Mouse (Mus musculus) heart, postnatal 0 days (tissue): Measurements from ENCODE around the gene Igsf21. TPM values are rescaled to one million over a fixed set of nuclear protein-coding genes. Genes with fewer than 3 reads are reported as not detected.

Source experiments
- ATAC-seq: fragments of 200-750 bp; cut with Nextera tagmentation; 2 replicates; pipeline ENCODE4 v1.8.0; 2017; ENCODE audit warnings: low read depth, moderate number of reproducible peaks, moderate library complexity; ENCODE audit not compliant: insufficient read depth
- DNase-seq: peaks from one replicate; pipeline ENCODE4 v3.0.0-alpha.2; 2016; ENCODE audit warnings: low spot score
- H3K27ac ChIP-seq: fragments of 300-500 bp; sonication (generic); 2 replicates; pipeline ENCODE4 v1.5.1; 2014; ENCODE audit warnings: low read depth, mild to moderate bottlenecking
- H3K27me3 ChIP-seq: fragments of 300-500 bp; sonication (generic); 2 replicates; pipeline ENCODE4 v1.6.1; 2014; ENCODE audit warnings: low read length, mixed read lengths; ENCODE audit not compliant: control insufficient read depth, insufficient read depth
- H3K36me3 ChIP-seq: fragments of 300-500 bp; sonication (generic); replicated peaks from 2 replicates; pipeline ENCODE4 v1.6.1; 2014; ENCODE audit warnings: low read length, mixed read lengths; ENCODE audit not compliant: control insufficient read depth, insufficient read depth
- H3K4me1 ChIP-seq: fragments of 300-500 bp; sonication (generic); 2 replicates; pipeline ENCODE4 v1.6.1; 2014; ENCODE audit warnings: antibody characterized with exemption; ENCODE audit not compliant: control insufficient read depth, insufficient read depth
- H3K4me2 ChIP-seq: fragments of 300-500 bp; sonication (generic); 2 replicates; pipeline ENCODE4 v1.6.1; 2014; ENCODE audit warnings: low read depth, mild to moderate bottlenecking, low read length, moderate library complexity
- H3K4me3 ChIP-seq: fragments of 300-500 bp; sonication (generic); 2 replicates; pipeline ENCODE4 v1.5.1; 2014; ENCODE audit warnings: low read depth, low read length
- H3K9ac ChIP-seq: fragments of 300-500 bp; sonication (generic); replicated peaks from 2 replicates; pipeline ENCODE4 v1.6.1; 2014; ENCODE audit warnings: low read depth, low read length, mixed read lengths
- H3K9me3 ChIP-seq: fragments of 300-500 bp; sonication (generic); replicated peaks from 2 replicates; pipeline ENCODE4 v1.6.1; 2016; ENCODE audit warnings: low read length; ENCODE audit not compliant: control insufficient read depth
- CTCF ChIP-seq: IDR thresholded peaks from 2 replicates; pipeline ENCODE4 v1.5.1; 2016; ENCODE audit warnings: antibody characterized with exemption, control low read depth, low read depth
- EP300 ChIP-seq: IDR thresholded peaks from 2 replicates; pipeline ENCODE4 v1.6.1; 2016; ENCODE audit warnings: antibody characterized with exemption, low read depth
- WGBS: fragments of 180-500 bp; shearing (Covaris S2); extraction: QIAGEN DNeasy Blood & Tissue Kit; methylation state at CpG from one replicate; pipeline ENCODE4 v1.1.7; 2014; 5-methylcytosine and 5-hydroxymethylcytosine counted together
- polyA plus RNA-seq: library from polyadenylated mRNA; unstranded; fragments of >200 nt; fragmentation: Nextera tagmentation; extraction: Ambion mirVana; gene quantifications from 2 replicates; pipeline ENCODE4 v1.2.1, GENCODE M21; 2015
- total RNA-seq: library from RNA; depleted of rRNA; stranded (reverse); fragments of >200 nt; gene quantifications from 2 replicates; pipeline ENCODE4 v1.2.3, GENCODE M21; 2014; ENCODE audit warnings: low replicate concordance

Gene Igsf21
- total and polyA plus RNA-seq, 2 experiments from 2014 or later: 0.05 TPM; not detected in 1

DNA sequence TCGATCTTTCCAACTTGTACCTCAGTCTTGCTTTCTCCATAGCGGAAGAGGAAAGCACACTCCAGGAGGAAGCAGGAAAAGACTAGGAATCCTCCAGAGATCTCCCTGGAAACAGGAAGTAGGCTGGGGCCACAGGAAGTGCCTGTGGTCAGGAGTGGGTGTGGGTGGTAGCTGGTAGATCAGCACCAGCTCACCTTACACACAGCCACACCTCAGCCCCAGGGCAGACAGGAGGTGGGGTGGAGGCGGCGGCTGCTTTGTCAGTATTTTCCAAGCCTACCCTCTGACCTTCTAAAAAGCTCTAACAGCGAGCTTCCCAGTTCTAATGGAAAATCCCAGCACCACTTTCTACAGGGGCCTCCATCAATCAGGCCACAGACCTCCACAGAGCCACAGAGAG is 107.7 kb downstream of the Igsf21 start:
- TF ChIP-seq EP300: no peak
- TF ChIP-seq CTCF: no peak
- Histone ChIP-seq H3K9me3 (peaks cover 5% of the 10 kb centered on the region; the same call in 1 of the 2 replicates), H3K27ac (no peak overlapping the region), H3K27me3 (no peaks in the 10 kb centered on the region), H3K36me3 (no peaks in the 10 kb centered on the region), H3K4me3 (no peak overlapping the region), H3K9ac (no peak overlapping the region), H3K4me1 (no peaks in the 10 kb centered on the region), H3K4me2 (no peak overlapping the region)
- ATAC-seq (no peak), DNase-seq (no peak)
- 61% methylated on average over 5 of the region's 5 CpGs for WGBS

DNA sequence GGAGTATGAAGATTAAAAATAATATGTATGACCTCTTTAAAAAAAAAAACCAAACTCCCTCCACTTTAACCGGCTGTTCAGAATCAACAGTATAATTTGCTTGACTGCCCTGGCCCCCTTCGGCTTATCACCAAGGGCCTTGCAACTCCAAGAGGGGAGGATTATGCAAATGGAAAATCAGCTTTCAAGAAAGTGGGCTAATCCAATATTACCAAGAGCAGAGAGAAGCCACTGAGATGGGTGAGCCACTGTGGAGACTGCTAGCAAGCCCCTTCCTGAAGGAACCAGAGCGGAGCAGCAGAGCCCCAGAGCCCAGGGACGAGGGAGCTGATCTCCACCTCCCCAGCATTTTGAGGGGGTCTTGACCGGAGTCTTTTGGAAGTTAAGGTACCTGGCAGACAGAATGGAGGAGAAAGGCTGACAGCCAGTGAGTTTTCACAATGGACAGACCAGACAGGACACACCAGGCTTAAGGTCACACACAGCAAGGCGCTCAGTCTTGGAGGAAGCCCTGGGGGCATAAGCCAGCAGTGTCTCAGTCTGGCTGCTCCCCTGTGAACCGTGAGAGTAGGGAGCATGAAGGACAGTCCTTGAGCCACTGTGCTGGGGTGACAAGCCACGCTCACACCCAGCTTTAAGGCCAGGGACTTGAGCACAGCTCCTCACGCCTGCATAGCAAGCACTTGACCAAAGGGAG is 114.8 kb downstream of the Igsf21 start:
- Histone ChIP-seq H3K27me3 (peaks cover 14% of the 10 kb centered on the region; the same call in 1 of the 2 replicates), H3K4me3 (no peak overlapping the region), H3K4me2 (no peak overlapping the region), H3K9me3 (peaks cover 5% of the 10 kb centered on the region; the same call in 1 of the 2 replicates), H3K27ac (no peak overlapping the region), H3K9ac (no peak overlapping the region), H3K36me3 (no peaks in the 10 kb centered on the region), H3K4me1 (no peaks in the 10 kb centered on the region)
- DNase-seq (no peak), ATAC-seq (no peak)
- WGBS: 18% methylated on average over 9 of the region's 9 CpGs
- TF ChIP-seq CTCF (no peak), EP300 (no peak)

DNA sequence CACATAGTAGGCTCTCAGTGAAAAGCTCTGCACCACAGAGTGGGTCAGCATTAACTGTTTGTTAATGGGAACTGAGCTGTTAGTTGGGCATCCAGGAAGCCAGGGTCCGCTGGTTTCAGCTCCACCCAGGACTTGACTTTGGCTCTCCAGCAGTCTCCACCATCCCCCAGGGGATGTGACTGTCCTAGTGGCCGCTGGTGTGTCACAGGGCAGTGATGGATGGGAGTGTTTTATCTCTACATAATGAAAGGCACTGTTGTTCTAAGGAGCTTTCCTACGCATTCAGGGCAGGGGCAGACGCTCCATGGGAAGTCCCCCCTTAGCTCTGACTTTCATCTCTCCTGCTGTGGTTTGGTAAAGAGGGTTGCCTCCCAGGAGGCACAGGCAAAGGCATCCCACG is 115.4 kb downstream of the Igsf21 start:
- Histone ChIP-seq H3K9ac (no peak overlapping the region), H3K4me2 (no peak overlapping the region), H3K27me3 (peaks cover 14% of the 10 kb centered on the region; the same call in 1 of the 2 replicates), H3K27ac (no peak overlapping the region), H3K9me3 (peaks cover 4% of the 10 kb centered on the region; the same call in 1 of the 2 replicates), H3K36me3 (no peaks in the 10 kb centered on the region), H3K4me3 (no peak overlapping the region), H3K4me1 (no peaks in the 10 kb centered on the region)
- TF ChIP-seq EP300: no peak
- no peak for TF ChIP-seq CTCF
- ATAC-seq (no peak), DNase-seq (no peak)
- WGBS: 7% methylated on average over 5 of the region's 5 CpGs

DNA sequence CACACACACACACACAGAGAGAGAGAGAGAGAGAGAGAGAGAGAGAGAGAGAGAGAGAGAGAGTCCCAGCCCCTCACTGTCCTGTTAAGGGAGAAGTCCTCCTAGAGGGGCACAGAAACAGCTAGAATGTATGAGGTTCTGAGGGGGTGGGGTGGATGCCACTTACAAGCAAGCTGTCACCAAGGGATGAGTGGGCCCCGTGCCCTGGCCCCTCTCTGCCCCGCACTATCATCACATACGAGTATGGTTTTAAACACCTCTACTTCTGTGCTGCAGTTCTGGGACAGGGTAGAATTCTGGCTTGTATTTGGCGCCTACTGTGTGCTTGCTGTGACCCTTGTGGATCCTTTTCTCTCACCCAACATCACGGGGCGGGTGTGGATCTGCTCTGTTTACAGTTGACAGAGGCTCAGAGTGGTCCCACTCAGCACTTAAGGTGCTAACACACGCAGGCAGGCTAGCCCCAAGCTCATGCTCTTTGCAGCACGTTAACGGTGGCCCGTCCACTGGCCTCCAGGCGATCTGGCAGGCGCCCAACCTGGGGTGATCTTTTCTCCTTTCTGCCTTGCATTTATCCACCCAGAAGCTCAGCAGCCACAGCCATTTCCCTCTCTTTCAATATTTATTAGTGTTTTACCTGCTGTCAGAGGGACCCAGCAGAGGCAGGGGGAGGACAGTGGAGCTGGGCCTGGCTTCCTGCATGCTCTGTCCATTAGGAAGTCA is 116.9 kb downstream of the Igsf21 start:
- H3K4me3 ChIP-seq: no peak overlapping the region
- no peak overlapping the region for H3K9ac ChIP-seq
- ATAC-seq: no peak
- H3K9me3 ChIP-seq: no peaks in the 10 kb centered on the region
- peaks cover 14% of the 10 kb centered on the region; the same call in 1 of the 2 replicates for H3K27me3 ChIP-seq
- DNase-seq: no peak
- H3K36me3 ChIP-seq: no peaks in the 10 kb centered on the region
- no peaks in the 10 kb centered on the region for H3K4me1 ChIP-seq
- no peak overlapping the region for H3K4me2 ChIP-seq
- TF ChIP-seq EP300: no peak
- TF ChIP-seq CTCF: no peak
- H3K27ac ChIP-seq: no peak overlapping the region
- WGBS: 38% methylated on average over 12 of the region's 12 CpGs

DNA sequence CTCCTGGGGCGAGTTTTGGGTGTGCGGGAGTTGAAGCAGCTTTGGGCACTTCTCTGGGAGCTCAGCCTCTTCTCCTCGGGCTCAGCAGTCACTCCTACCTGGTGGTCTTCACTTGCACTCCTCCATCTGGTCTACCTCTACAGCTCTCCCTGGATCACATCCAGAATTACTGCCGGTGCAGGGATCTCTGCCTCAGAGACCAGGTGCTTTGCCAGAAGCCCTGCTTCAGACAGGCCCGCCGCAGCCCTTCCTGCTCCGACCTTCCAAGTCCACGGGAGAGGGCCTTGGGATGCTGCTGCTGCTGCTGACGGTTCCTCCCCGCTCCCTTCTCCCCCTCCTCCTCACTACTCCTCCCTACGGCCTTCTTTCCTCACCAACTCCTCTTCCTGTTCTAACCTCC is 118.5 kb downstream of the Igsf21 start:
- no peaks in the 10 kb centered on the region for H3K36me3 ChIP-seq
- 75% methylated on average over 11 of the region's 11 CpGs for WGBS
- no peaks in the 10 kb centered on the region for H3K4me1 ChIP-seq
- no peak overlapping the region for H3K27ac ChIP-seq
- no peak for ATAC-seq
- no peak overlapping the region for H3K9ac ChIP-seq
- H3K4me3 ChIP-seq: no peak overlapping the region
- no peak overlapping the region for H3K4me2 ChIP-seq
- DNase-seq: no peak
- no peak for TF ChIP-seq CTCF
- no peak for TF ChIP-seq EP300
- peaks cover 14% of the 10 kb centered on the region; the same call in 1 of the 2 replicates for H3K27me3 ChIP-seq
- no peaks in the 10 kb centered on the region for H3K9me3 ChIP-seq
